Mouse (Mus musculus) stomach, postnatal 0 days (tissue): ENCODE results near the gene Oit1. TPM values are rescaled to one million over a fixed set of nuclear protein-coding genes. Genes with fewer than 3 reads are reported as not detected.

Experiments used
- ATAC-seq: fragments of 200-750 bp; cut with Nextera tagmentation; 2 replicates; pipeline ENCODE4 v1.8.0; 2017; ENCODE audit not compliant: low FRiP score, low TSS enrichment
- DNase-seq: peaks from one replicate; pipeline ENCODE4 v3.0.0-alpha.2; 2016; ENCODE audit warnings: low spot score
- H3K27ac ChIP-seq: fragments of 300-500 bp; sonication (generic); replicated peaks from 2 replicates; pipeline ENCODE4 v1.5.1; 2014; ENCODE audit warnings: mild to moderate bottlenecking, control low read depth
- H3K27me3 ChIP-seq: fragments of 300-500 bp; sonication (generic); 2 replicates; pipeline ENCODE4 v1.6.1; 2014; ENCODE audit warnings: low read length; ENCODE audit not compliant: control insufficient read depth, insufficient read depth
- H3K36me3 ChIP-seq: fragments of 300-500 bp; sonication (generic); 2 replicates; pipeline ENCODE4 v1.6.1; 2014; ENCODE audit warnings: low read length, mixed read lengths; ENCODE audit not compliant: control insufficient read depth, insufficient read depth
- H3K4me1 ChIP-seq: fragments of 300-500 bp; sonication (generic); replicated peaks from 2 replicates; pipeline ENCODE4 v1.6.1; 2014; ENCODE audit warnings: antibody characterized with exemption; ENCODE audit not compliant: control insufficient read depth, insufficient read depth
- H3K4me2 ChIP-seq: fragments of 300-500 bp; sonication (generic); replicated peaks from 2 replicates; pipeline ENCODE4 v1.6.1; 2014; ENCODE audit warnings: low read depth, mild to moderate bottlenecking, control low read depth, moderate library complexity
- H3K4me3 ChIP-seq: fragments of 300-500 bp; sonication (generic); 2 replicates; pipeline ENCODE4 v1.5.1; 2014; ENCODE audit warnings: low read depth, low read length, control low read depth
- H3K9ac ChIP-seq: fragments of 300-500 bp; sonication (generic); 2 replicates; pipeline ENCODE4 v1.6.1; 2014; ENCODE audit warnings: mild to moderate bottlenecking, low read length, control low read depth, mixed read lengths
- H3K9me3 ChIP-seq: fragments of 300-500 bp; sonication (generic); 2 replicates; pipeline ENCODE4 v1.6.1; 2016; ENCODE audit warnings: low read length; ENCODE audit not compliant: control insufficient read depth
- CTCF ChIP-seq: IDR thresholded peaks from 2 replicates; pipeline ENCODE4 v1.5.1; 2016; ENCODE audit warnings: antibody characterized with exemption, low read depth, mild to moderate bottlenecking, moderate library complexity
- EP300 ChIP-seq: optimal IDR thresholded peaks from 2 replicates; pipeline ENCODE3; 2016; ENCODE audit warnings: antibody characterized with exemption
- WGBS: fragments of 180-500 bp; shearing (Covaris S2); extraction: QIAGEN DNeasy Blood & Tissue Kit; methylation state at CpG from one replicate; pipeline ENCODE4 v1.1.7; 2014; 5-methylcytosine and 5-hydroxymethylcytosine counted together
- polyA plus RNA-seq: library from polyadenylated mRNA; unstranded; fragments of >200 nt; fragmentation: Nextera tagmentation; extraction: Ambion mirVana; gene quantifications from 2 replicates; pipeline ENCODE4 v1.2.1, GENCODE M21; 2015

The Oit1 gene
- polyA plus RNA-seq = 57.9 and 66.2 TPM in 2 replicates

DNA sequence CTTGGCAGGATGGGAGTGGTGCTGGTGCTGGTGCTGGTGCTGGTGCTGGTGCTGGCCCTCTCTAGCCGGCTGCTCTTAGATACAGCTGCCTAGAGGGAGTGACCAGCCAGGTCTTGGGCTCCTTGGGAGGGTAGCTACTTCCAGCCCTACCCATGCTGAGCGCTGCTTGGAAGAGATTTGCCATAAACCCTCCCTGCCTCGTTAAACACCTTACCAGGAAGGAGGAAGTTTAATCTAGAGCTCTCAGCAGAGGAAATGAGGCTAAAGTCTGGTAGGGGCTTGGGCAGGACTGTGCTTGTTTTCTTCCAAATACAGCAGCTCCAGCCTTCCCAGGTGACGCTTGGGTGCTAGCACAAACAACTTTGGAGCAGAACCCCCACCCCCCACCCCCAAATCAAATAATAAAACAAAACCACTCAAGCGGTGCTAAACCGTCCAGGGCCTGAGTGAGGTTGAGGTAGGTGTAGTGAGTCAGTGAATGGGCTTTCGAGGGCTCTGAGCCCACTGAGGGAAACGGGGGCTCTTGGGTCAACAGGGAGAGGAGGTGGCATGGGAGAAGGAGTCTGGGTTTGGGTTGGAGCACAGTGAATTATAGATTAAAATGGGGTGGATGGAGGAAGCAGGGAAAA lies at the start of gene Oit1:
Oit1 (minus strand) TSS at position 70 of the 629 bp plus-strand sequence.
- Histone ChIP-seq H3K4me3 (no peak within 1 kb of the TSS), H3K27me3 (no peaks in the 10 kb centered on the region), H3K9me3 (peaks cover 2% of the 10 kb centered on the region; the same call in 1 of the 2 replicates), H3K9ac (no peak within 1 kb of the TSS), H3K4me2 (peak within 1 kb of the TSS; percentile 23), H3K36me3 (no peaks in the 10 kb centered on the region), H3K27ac (peak within 1 kb of the TSS; percentile 79), H3K4me1 (peaks cover 2% of the 10 kb centered on the region; the same call in 1 of the 2 replicates)
- ATAC-seq (peak; percentile 88), DNase-seq (peak; percentile 61)
- TF ChIP-seq EP300 (no peak), CTCF (no peak)
- WGBS = 40% methylated on average over 8 of the region's 8 CpGs

DNA sequence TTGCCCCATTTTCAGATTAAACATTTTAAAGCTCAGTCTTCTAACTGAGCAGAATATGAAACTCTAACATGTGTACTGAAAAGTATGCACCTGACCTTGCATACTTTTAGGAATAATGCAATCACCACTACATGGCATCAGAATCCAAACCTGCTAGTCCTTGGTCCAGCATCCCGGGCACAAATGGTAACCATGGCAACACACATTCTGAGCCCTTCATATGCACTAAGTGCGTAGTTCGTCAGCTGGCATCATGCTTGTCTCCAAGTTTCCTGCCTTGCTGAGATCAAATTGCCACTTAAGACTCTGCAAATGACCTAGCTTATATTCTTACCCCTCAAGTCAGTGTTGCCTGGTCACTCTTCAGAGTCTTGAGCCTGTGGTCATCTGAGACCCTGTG lies 44.3 kb upstream of the Oit1 start:
- DNase-seq = no peak
- Histone ChIP-seq H3K36me3 (no peaks in the 10 kb centered on the region), H3K4me2 (no peak overlapping the region), H3K9me3 (no peaks in the 10 kb centered on the region), H3K27ac (no peak overlapping the region), H3K4me3 (no peak overlapping the region), H3K4me1 (no peaks in the 10 kb centered on the region), H3K27me3 (no peaks in the 10 kb centered on the region), H3K9ac (no peak overlapping the region)
- ATAC-seq = no peak
- TF ChIP-seq EP300 = no peak
- 88% methylated on average over 3 of the region's 3 CpGs for WGBS

DNA sequence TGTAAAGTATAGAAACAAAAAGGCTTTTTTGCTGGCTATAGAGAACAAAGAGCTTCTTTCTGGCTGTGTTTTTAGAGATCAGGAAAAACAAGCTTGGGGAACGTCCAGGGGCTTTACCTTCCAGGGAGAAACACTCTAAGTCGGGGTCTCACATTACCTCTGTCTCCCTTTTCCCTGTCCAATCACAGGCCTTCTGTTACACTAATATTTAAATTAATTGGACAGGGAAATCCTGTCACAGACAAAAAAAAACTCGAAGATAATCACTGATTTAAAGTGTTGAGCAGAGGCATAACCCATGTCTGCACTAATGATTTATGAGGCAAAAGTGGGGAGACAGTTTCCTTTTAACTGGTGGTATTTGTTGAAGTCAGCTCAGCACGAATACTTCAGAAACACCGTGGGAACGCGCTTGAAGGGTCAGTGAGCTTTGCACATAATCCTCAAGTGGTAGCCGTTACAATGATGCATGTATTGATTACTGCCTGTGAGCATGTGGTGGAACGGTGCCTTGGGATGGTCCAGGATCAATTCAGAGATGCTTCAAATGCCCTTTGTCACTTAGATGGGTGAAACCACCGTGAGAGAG lies 42.7 kb upstream of the Oit1 start:
- H3K4me1 ChIP-seq = no peaks in the 10 kb centered on the region
- no peak overlapping the region for H3K27ac ChIP-seq
- no peaks in the 10 kb centered on the region for H3K27me3 ChIP-seq
- no peak overlapping the region for H3K9ac ChIP-seq
- DNase-seq (no peak), ATAC-seq (no peak)
- H3K36me3 ChIP-seq = no peaks in the 10 kb centered on the region
- no peak overlapping the region for H3K4me3 ChIP-seq
- H3K4me2 ChIP-seq = no peak overlapping the region
- 19% methylated on average over 10 of the region's 10 CpGs for WGBS
- no peak for TF ChIP-seq EP300
- TF ChIP-seq CTCF = no peak
- no peaks in the 10 kb centered on the region for H3K9me3 ChIP-seq

DNA sequence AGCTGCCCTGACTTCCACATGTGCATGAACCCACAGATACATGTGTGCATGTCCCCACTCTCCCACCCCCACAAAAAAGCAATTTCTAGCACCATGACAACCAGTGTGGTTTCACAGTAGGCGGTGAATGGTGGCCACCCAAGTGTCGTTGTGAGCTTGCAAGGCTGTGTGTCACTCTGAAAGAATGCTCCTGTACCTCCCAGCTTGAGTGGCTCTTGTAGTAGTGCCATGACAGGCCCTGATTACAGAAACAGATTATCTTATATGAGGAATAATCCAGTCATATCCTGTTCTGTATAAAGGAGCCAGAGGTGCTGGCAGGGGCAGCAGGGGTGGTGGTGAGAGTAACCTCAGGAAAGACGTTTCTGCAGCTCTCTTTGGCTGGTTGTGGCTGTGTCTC lies 40.1 kb upstream of the Oit1 start:
- Histone ChIP-seq H3K4me2 (no peak overlapping the region), H3K9me3 (no peaks in the 10 kb centered on the region), H3K36me3 (no peaks in the 10 kb centered on the region), H3K9ac (no peak overlapping the region), H3K4me3 (no peak overlapping the region), H3K27ac (no peak overlapping the region), H3K4me1 (no peaks in the 10 kb centered on the region), H3K27me3 (no peaks in the 10 kb centered on the region)
- DNase-seq = no peak
- no peak for ATAC-seq
- 45% methylated on average over 3 of the region's 3 CpGs for WGBS
- no peak for TF ChIP-seq EP300
- TF ChIP-seq CTCF = no peak

DNA sequence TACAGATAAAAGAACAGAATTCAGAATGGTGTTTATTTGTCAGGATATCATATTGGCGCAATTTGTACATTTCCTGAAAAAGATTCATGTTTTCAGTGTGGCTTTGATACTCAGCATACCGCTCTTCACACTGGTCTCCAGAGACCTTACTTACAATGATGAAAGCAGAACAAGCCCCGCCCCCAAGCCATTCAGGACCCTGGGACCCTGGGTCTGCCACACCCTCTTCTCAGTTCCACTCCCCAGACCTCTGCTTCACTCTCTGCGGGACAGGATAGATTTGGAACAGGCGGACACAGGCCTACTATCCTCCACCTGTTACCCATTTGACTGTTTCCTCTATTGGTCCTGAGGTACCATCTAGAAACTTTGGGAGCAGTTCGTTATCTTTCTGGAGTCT lies 27.4 kb upstream of the Oit1 start:
- H3K4me3 ChIP-seq = no peak overlapping the region
- 78% methylated on average over 6 of the region's 6 CpGs for WGBS
- TF ChIP-seq EP300 = no peak
- TF ChIP-seq CTCF = no peak
- no peak overlapping the region for H3K9ac ChIP-seq
- no peaks in the 10 kb centered on the region for H3K9me3 ChIP-seq
- no peak overlapping the region for H3K27ac ChIP-seq
- no peak for DNase-seq
- no peaks in the 10 kb centered on the region for H3K36me3 ChIP-seq
- no peaks in the 10 kb centered on the region for H3K4me1 ChIP-seq
- H3K27me3 ChIP-seq = no peaks in the 10 kb centered on the region
- H3K4me2 ChIP-seq = no peak overlapping the region
- ATAC-seq = no peak

DNA sequence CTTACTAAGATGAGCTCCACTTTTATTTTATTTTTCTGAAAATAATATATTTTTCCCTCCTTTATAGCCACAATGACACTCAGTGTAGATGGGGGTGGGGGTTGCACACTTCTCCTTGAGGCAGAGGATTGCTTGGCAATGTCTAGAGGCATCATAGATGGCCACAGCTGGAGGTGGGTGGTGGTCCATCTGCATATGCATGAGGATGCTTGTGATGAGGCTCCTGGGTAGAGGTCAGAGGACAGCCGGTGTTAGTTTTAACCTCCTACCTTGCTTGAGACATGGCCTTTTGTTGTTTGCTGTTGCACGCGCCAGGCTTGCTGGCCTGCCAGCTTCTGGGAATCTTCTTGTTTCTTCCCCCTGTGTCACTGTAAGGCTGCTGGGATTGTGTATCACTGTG lies 24.8 kb upstream of the Oit1 start:
- no peaks in the 10 kb centered on the region for H3K27me3 ChIP-seq
- no peak for TF ChIP-seq EP300
- no peak for TF ChIP-seq CTCF
- H3K4me1 ChIP-seq = no peaks in the 10 kb centered on the region
- ATAC-seq (no peak), DNase-seq (no peak)
- H3K4me2 ChIP-seq = no peak overlapping the region
- no peak overlapping the region for H3K4me3 ChIP-seq
- no peak overlapping the region for H3K27ac ChIP-seq
- H3K9ac ChIP-seq = no peak overlapping the region
- no peaks in the 10 kb centered on the region for H3K9me3 ChIP-seq
- H3K36me3 ChIP-seq = no peaks in the 10 kb centered on the region
- WGBS = 94% methylated on average over 3 of the region's 3 CpGs
